Mouse (Mus musculus) kidney, adult 2 months (tissue): ENCODE measurements at regions not wholly inside any gene's neighbourhood (a gene's known extent, or its start where the extent isn't known, plus 50 kb on each side); places are given as distances from the start of the nearest gene placed in this dataset.

Experiments
- CTCF ChIP-seq: fragments of 200-500 bp; conservative IDR thresholded peaks from 2 replicates; pipeline ENCODE4 v1.5.1; 2011; ENCODE audit warnings: low read depth, mild to moderate bottlenecking, control low read depth, low read length, moderate library complexity, mixed read lengths; ENCODE audit not compliant: insufficient read depth, insufficient read length
- POLR2A ChIP-seq: fragments of 200-500 bp; IDR thresholded peaks from one replicate; pipeline ENCODE4 v1.6.1; 2011; ENCODE audit warnings: low read depth, low read length, control low read depth

GRCm38 (mm10) chr14:102014976-102015603 is 285.3 kb downstream of the Lmo7 start:
- TF ChIP-seq CTCF = no peak
- no peak for TF ChIP-seq POLR2A
